Mouse (Mus musculus) cerebellum, postnatal 14 days (tissue): ENCODE measurements at regions not wholly inside any gene's neighbourhood (a gene's known extent, or its start where the extent isn't known, plus 50 kb on each side); places are given as distances from the start of the nearest gene placed in this dataset.

Experiments
- DNase-seq, 2 experiments: peaks; one replicate each; pipeline ENCODE4 v3.0.0; 2021; ENCODE audit warnings: mixed read lengths in 2 of 2

- peak; percentile 12 to 30 for DNase-seq
Measured at GRCm38 (mm10) chr17:22673891-22674622, 73.3 kb downstream of the Vmn2r112 start.
